Mouse (Mus musculus): ENCODE measurements around the gene Eml4. TPM values are rescaled to one million over a fixed set of nuclear protein-coding genes. Genes with fewer than 3 reads are reported as not detected.
A peak's percentile ranks its signal among the peaks of the same experiment; 100 is the strongest.

The Eml4 gene
- polyA plus RNA-seq, 1 experiment from 2014 or later, result 52.6 TPM

DNA sequence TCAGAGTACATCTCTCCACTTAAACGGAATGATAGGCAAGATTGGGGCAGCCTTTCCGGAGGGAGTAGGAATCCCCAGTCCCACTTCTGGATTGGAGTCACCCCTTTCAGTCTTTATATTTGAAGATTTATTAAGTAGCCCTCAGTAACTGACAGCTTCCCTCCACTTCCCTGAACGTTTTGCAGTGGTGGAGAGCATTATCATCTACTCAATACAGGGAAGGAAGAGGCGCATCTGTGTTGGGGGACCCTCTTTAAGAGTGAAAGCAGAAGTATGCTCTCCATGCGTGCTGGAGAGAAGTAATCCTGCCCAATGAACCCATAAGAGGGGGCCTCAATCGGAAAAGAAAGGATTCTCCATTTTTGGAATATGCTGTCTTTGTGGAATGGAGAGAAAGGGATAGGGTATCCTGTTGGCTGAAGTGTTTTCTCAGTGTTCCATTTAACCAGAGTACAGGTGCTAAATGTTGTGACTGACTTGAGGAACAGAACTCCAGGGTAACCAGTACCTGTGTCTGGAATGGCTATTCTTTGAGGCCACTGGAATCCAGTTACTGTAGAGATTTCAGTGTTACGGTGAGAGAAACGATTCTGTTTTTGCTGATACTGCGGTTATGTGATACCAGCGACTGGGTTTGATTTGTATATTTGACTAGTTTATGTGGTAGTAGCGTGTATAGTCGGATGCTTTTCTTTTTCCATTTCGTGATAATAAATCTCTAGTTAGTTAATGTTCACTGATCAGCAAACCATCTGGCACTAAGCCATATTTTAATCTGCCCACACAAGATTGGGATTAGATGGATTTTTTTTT lies 1.1 kb downstream of the Eml4 start:
- peak overlapping the region; percentile 82; the same call in 1 of the 2 replicates for H3K27ac ChIP-seq
- 8% methylated on average over 13 of the region's 13 CpGs for WGBS
- H3K27me3 ChIP-seq (replicated peaks), result no peaks in the 10 kb centered on the region
- no peak; the same call in 1 of the 2 replicates for ATAC-seq (ENCODE audit: low FRiP score, low read depth)
- H3K4me3 ChIP-seq, result peak overlapping the region; percentile 90
- H3K4me2 ChIP-seq (replicated peaks), result peak overlapping the region; percentile 73
- H3K9me3 ChIP-seq, result no peaks in the 10 kb centered on the region
- no peaks in the 10 kb centered on the region for H3K36me3 ChIP-seq
- peak overlapping the region; percentile 95 for H3K9ac ChIP-seq
- H3K4me1 ChIP-seq, result peaks cover 16% of the 10 kb centered on the region

DNA sequence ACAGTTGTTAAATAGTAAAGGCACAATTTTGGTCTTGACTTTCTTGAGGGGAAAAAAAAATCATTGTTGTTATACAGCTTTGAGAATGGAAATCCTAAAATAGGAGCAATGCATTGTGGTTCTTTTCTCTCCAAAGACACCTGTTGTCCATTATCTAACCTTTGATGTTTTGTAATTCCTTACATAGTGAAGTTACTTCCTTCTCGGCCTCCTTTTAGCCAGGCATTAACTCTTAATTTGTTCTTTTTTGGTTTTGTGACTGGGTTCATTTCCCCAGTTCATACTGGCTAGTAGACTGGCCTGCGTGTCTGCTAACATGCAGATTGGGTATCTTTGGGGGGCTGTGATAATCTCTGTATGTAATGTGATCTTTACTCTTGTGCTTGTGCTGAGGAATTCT lies 1.7 kb downstream of the Eml4 start:
- H3K4me2 ChIP-seq (replicated peaks), result peak overlapping the region; percentile 73
- H3K27me3 ChIP-seq (replicated peaks), result no peaks in the 10 kb centered on the region
- no peak overlapping the region for H3K9ac ChIP-seq
- 5% methylated on average over 2 of the region's 2 CpGs for WGBS
- no peaks in the 10 kb centered on the region for H3K9me3 ChIP-seq
- no peaks in the 10 kb centered on the region for H3K36me3 ChIP-seq
- ATAC-seq (ENCODE audit: low FRiP score, low read depth), result no peak
- H3K4me3 ChIP-seq, result no peak overlapping the region
- no peak overlapping the region for H3K27ac ChIP-seq
- peaks cover 16% of the 10 kb centered on the region for H3K4me1 ChIP-seq

DNA sequence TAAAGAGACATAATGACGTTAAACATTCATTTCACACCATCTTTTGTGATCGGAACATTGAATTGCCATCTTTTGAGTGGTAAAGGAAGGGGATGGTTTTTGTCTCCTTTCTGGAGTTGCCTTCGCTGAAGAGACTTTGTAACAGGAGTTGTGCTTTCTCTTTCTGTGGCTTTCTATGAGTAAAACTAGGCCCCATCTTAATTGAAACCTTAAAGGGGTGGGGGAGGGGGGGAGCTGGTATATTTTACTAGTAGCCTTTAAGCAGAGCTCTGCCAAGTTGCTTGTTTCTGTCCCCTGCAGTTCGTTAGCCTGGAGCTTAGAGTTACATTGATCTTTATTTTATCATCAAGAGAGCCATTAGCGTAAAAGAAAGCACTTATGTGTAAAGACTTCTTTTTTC lies 2.3 kb downstream of the Eml4 start:
- Histone ChIP-seq H3K4me1 (peaks cover 16% of the 10 kb centered on the region), H3K27me3 (replicated peaks) (no peaks in the 10 kb centered on the region), H3K27ac (no peak overlapping the region), H3K4me3 (no peak overlapping the region), H3K9ac (no peak overlapping the region), H3K9me3 (no peaks in the 10 kb centered on the region), H3K4me2 (replicated peaks) (peak overlapping the region; percentile 73), H3K36me3 (no peaks in the 10 kb centered on the region)
- ATAC-seq (ENCODE audit: low FRiP score, low read depth), result no peak
- WGBS, result 19% methylated on average over 5 of the region's 5 CpGs

DNA sequence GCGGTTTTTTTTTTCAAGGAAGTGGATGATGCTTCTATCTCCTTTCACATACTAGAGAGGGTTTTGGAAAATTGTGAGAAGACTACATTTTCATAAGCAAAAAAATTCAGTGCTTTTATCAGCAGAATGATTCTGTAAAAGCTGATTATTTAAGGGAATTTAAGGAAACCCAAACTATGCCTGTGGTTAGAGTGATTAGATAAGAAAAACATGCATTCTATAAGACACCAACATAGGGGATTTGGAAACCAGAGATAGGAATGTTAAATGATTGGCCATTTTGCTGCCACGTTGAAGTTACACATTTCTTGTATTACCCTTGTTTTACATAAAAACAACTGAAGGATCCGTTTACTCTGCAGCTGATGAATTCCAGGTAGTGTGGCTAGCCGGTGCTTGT lies 2.7 kb downstream of the Eml4 start:
- no peak for ATAC-seq (ENCODE audit: low FRiP score, low read depth)
- no peak overlapping the region for H3K9ac ChIP-seq
- H3K36me3 ChIP-seq, result no peaks in the 10 kb centered on the region
- H3K4me1 ChIP-seq, result peaks cover 16% of the 10 kb centered on the region
- H3K9me3 ChIP-seq, result no peaks in the 10 kb centered on the region
- H3K27ac ChIP-seq, result no peak overlapping the region
- no peak overlapping the region for H3K4me3 ChIP-seq
- no peaks in the 10 kb centered on the region for H3K27me3 ChIP-seq (replicated peaks)
- WGBS, result 67% methylated on average over 4 of the region's 4 CpGs
- no peak overlapping the region for H3K4me2 ChIP-seq (replicated peaks)

DNA sequence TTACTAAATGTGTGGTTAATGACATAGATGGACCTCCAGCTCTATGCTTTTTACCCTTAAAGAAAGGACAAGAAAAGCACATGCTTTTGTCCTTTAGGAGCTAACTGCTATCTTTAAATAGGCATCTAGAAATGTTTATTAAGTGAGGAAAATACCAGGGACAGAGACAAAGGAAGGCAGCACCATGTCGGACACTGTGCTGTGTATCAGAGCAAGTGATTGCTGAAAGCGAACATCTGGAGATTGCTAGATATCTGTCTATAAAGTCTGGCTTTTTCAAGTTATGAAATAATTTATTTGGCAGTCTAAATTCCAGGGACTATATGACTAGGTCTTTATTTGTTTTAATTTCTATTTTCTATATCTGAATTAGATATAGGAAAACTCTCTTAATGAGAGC lies 4.8 kb downstream of the Eml4 start:
- H3K4me1 ChIP-seq, result peaks cover 16% of the 10 kb centered on the region
- no peak overlapping the region for H3K4me3 ChIP-seq
- ATAC-seq (ENCODE audit: low FRiP score, low read depth), result no peak
- no peaks in the 10 kb centered on the region for H3K9me3 ChIP-seq
- no peak overlapping the region for H3K4me2 ChIP-seq (replicated peaks)
- no peaks in the 10 kb centered on the region for H3K27me3 ChIP-seq (replicated peaks)
- H3K36me3 ChIP-seq, result no peaks in the 10 kb centered on the region
- WGBS, result 90% methylated on average over 2 of the region's 2 CpGs
- no peak overlapping the region for H3K9ac ChIP-seq
- no peak overlapping the region for H3K27ac ChIP-seq

DNA sequence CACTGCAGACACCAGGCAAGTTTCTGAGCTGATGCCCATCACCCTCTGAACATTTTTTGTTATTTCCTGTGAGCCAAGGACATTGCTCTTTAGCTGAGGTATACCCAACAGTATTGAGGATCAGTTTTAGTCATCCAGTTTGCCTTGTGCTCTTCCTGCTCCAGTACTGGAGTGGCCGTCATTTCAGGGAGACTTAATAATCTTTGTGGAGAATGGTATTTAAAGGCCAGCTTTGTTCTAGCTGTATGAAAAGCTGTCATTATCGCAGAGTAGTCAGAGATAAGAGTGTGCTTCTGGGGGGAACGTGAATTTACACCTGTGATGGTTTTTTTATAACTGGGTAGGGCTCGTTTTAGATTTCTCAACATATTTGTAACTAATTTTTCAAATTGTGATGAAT lies 9.2 kb downstream of the Eml4 start:
- 86% methylated on average over 4 of the region's 4 CpGs for WGBS
- Histone ChIP-seq H3K27ac (no peak overlapping the region), H3K9me3 (no peaks in the 10 kb centered on the region), H3K9ac (no peak overlapping the region), H3K4me3 (no peak overlapping the region), H3K36me3 (no peaks in the 10 kb centered on the region), H3K4me1 (no peaks in the 10 kb centered on the region), H3K4me2 (replicated peaks) (no peak overlapping the region), H3K27me3 (replicated peaks) (no peaks in the 10 kb centered on the region)
- no peak for ATAC-seq (ENCODE audit: low FRiP score, low read depth)

DNA sequence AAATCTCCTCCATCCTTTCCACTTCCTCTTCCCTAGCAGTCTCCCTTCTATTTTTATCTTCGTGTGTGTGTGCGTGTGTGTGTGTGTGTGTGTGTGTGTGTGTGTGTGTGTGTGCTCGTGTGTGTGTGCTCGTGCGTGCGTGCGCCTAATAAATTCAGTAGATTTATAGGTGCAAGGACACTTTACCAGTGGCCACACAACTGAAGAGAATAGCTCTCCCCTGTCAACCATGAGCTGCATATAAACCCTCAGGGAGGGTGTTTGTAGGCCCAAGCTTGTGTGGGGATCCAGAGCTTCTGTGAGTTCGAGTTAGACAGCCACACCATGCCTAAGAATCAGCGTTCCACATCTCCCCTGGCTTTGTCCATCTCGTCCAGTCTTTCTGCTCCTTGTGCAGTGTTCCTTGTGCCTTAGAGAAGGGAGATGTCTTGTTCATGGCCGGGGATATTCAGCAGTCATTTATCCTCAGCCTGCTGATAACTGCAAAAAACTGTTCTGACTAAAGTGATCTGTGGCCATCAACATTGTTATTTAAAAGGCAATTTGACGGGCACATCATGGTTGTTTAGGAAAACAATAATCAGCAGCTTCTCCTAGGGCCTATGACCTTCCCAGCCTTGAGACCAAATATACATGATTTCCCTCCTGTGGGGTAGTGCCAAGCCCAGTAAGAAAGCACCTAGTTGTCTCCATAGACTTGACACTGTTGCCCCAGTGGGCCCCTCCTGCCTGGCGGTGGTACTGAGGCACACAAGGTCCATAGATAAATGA lies 10.2 kb downstream of the Eml4 start:
- no peak for ATAC-seq (ENCODE audit: low FRiP score, low read depth)
- 72% methylated on average over 13 of the region's 13 CpGs for WGBS
- Histone ChIP-seq H3K9me3 (no peaks in the 10 kb centered on the region), H3K27me3 (replicated peaks) (no peaks in the 10 kb centered on the region), H3K9ac (no peak overlapping the region), H3K4me2 (replicated peaks) (no peak overlapping the region), H3K4me1 (no peaks in the 10 kb centered on the region), H3K36me3 (no peaks in the 10 kb centered on the region), H3K27ac (no peak overlapping the region), H3K4me3 (no peak overlapping the region)

DNA sequence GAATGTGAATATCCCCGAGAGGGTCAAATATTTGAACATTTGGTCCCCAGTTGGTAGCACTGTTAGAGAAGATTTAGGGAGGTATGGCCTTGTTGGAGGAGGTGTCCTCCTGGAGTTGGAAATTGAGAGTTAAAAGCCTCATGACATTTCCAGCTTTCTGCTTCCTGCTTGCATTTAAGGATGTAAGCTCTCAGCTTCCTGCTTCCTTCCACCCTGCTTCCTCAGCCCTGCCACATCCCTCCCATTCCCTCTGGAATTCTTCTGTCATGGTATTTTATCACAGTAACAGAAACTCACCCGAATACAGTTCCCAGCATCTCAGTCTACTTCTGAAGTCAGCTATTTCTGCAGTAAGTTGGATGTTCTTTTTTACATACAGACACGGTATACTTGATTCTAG lies 12.3 kb downstream of the Eml4 start:
- no peak overlapping the region for H3K9ac ChIP-seq
- H3K4me3 ChIP-seq, result no peak overlapping the region
- no peak overlapping the region for H3K27ac ChIP-seq
- no peaks in the 10 kb centered on the region for H3K9me3 ChIP-seq
- no peak overlapping the region for H3K4me2 ChIP-seq (replicated peaks)
- H3K36me3 ChIP-seq, result no peaks in the 10 kb centered on the region
- no peak for ATAC-seq (ENCODE audit: low FRiP score, low read depth)
- H3K27me3 ChIP-seq (replicated peaks), result no peaks in the 10 kb centered on the region
- 77% methylated on average over 3 of the region's 3 CpGs for WGBS
- no peaks in the 10 kb centered on the region for H3K4me1 ChIP-seq

DNA sequence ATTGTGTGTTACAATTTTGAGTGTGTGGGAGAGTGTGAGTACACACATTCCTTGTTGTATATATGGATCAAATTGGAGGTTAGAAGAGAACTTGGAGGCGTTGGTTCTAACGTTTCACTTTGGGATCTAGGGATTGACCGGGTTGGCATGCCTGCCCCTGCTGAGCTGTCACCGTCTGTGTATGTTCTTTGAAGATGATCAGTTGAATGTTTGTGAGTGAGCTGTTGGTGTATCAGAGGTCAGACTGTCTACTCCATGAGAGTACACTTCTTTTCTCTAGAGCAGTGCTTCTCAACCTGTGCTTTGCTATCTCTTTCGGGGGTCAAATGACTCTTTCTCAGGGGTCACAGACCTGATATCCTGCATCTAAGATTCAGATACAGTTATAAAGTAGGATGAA lies 13.6 kb downstream of the Eml4 start:
- no peak for ATAC-seq (ENCODE audit: low FRiP score, low read depth)
- H3K27me3 ChIP-seq (replicated peaks), result no peaks in the 10 kb centered on the region
- 83% methylated on average over 5 of the region's 5 CpGs for WGBS

DNA sequence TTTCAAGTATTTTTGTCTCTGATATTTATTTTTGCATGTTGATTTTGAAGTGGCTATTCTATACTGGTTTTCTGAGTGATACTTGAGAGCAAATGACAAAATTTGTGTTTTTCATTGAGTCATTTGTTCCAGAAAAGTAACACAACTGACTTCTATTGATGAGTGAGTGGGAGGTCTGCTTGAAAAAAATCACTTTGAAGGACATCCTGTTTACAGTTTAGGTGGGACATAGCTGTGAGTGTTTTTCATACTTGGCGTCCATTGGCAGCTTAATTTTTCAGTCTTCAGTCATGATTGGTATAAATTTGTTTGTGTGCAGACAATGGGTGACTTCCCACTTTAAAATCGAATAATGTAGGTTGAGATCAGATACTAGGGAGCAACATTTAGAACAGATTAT lies 14.4 kb downstream of the Eml4 start:
- Histone ChIP-seq H3K4me3 (no peak overlapping the region), H3K4me1 (peaks cover 4% of the 10 kb centered on the region; the same call in 1 of the 2 replicates), H3K4me2 (replicated peaks) (no peak overlapping the region), H3K27ac (no peak overlapping the region), H3K9me3 (no peaks in the 10 kb centered on the region), H3K36me3 (no peaks in the 10 kb centered on the region), H3K9ac (no peak overlapping the region), H3K27me3 (replicated peaks) (no peaks in the 10 kb centered on the region)
- 85% methylated on average over 2 of the region's 2 CpGs for WGBS
- no peak for ATAC-seq (ENCODE audit: low FRiP score, low read depth)

More for the DNA sequence above, 13.6 kb downstream of the Eml4 start:
- Histone ChIP-seq H3K4me1 (peaks cover 4% of the 10 kb centered on the region; the same call in 1 of the 2 replicates), H3K9me3 (no peaks in the 10 kb centered on the region), H3K9ac (no peak overlapping the region), H3K27ac (no peak overlapping the region), H3K4me2 (replicated peaks) (no peak overlapping the region), H3K36me3 (no peaks in the 10 kb centered on the region), H3K4me3 (no peak overlapping the region)

DNA sequence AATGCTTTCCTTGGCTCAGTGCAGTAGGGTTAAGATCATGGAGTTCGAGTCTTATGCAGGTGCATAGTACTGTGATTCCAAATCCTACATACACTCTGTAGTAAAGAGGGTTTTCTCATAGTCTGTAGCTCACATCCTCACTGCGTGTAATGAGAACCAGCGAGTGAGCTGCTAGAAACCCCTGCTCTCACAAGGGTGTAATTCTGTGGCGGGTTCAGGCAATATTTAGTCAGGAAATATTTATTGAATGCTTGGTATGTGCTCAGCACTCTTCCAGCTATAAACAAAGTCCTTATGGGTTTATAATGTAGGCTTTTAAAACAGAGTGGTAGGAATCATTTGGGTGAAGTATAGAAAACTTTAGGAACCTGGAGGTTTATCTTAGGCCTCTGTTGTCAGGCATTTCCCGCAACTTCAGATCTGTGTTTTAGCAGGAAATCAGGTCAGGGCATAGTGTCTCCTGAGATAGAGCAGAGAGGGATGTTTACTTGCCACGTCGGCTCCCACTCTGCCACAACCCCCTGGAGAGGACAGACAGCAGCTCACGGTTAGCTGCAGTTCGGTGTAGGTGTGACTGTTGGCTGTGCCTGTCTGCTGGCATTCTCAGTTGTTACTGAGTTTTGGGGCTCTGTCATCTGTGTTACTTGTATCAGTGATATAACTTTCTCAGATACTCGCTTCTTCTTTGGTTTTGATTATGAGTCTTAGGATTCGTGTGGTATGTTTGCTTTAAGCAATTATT lies 15.1 kb downstream of the Eml4 start:
- Histone ChIP-seq H3K4me1 (peaks cover 4% of the 10 kb centered on the region; the same call in 1 of the 2 replicates), H3K27ac (no peak overlapping the region), H3K9ac (no peak overlapping the region), H3K4me3 (no peak overlapping the region), H3K4me2 (replicated peaks) (no peak overlapping the region), H3K36me3 (no peaks in the 10 kb centered on the region), H3K9me3 (no peaks in the 10 kb centered on the region), H3K27me3 (replicated peaks) (no peaks in the 10 kb centered on the region)
- ATAC-seq (ENCODE audit: low FRiP score, low read depth), result no peak
- WGBS, result 57% methylated on average over 11 of the region's 11 CpGs

DNA sequence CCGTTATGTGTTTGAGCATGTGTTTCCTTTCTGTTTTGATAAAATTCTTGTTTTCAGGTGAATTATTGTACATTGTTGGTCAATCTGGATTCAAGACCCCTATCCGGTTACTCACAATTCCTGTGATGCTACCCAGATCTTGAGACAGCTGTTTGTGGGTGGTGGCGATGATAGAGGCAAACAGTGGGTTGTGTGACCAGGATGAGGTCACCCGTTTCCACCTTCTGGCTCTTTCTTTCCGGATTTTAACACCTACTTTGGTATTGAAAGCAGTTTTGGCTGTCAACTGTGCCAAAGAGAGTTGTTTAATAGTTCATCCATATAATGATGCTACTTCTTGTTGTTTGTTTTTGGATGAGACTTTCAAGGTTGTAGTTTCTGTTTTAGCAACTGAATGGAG lies 16.7 kb downstream of the Eml4 start:
- ATAC-seq (ENCODE audit: low FRiP score, low read depth), result no peak
- H3K27ac ChIP-seq, result no peak overlapping the region
- no peaks in the 10 kb centered on the region for H3K36me3 ChIP-seq
- no peak overlapping the region for H3K4me2 ChIP-seq (replicated peaks)
- 88% methylated on average over 5 of the region's 5 CpGs for WGBS
- no peak overlapping the region for H3K4me3 ChIP-seq
- H3K9ac ChIP-seq, result no peak overlapping the region
- H3K27me3 ChIP-seq (replicated peaks), result no peaks in the 10 kb centered on the region
- H3K9me3 ChIP-seq, result no peaks in the 10 kb centered on the region
- H3K4me1 ChIP-seq, result peaks cover 4% of the 10 kb centered on the region; the same call in 1 of the 2 replicates
